Mouse (Mus musculus): Measurements from ENCODE around the gene Coil. TPM values are rescaled to one million over a fixed set of nuclear protein-coding genes. Genes with fewer than 3 reads are reported as not detected.

Gene Coil
- polyA plus RNA-seq, 1 experiment from 2014 or later = 5.9 TPM

- WGBS = 3% methylated on average over 34 of the region's 34 CpGs
- TF ChIP-seq CTCF (IDR thresholded peaks at IDR 0.05; ENCODE audit: low read depth) = peak; percentile 91
- no peak for TF ChIP-seq EP300 (optimal IDR thresholded peaks at IDR 0.05)
- DNase-seq (ENCODE audit: low spot score) = peak; percentile 98
Measured at GRCm38 (mm10) chr11:88955217-88955969, 14.7 kb upstream of the Coil start, which contains the start of gene Scpep1. Scpep1 (minus strand) TSS chr11:88955465.

GRCm38 (mm10) chr11:88958851-88959250 lies 11.2 kb upstream of the Coil start:
- Histone ChIP-seq H3K27ac (replicated peaks) (no peak overlapping the region), H3K9me3 (ENCODE audit: control insufficient read depth, low read length) (no peaks in the 10 kb centered on the region), H3K27me3 (ENCODE audit: control insufficient read depth, insufficient read depth, low read length) (no peaks in the 10 kb centered on the region), H3K36me3 (ENCODE audit: control insufficient read depth, insufficient read depth, low read length) (no peaks in the 10 kb centered on the region), H3K4me1 (replicated peaks; ENCODE audit: control insufficient read depth, insufficient read depth) (no peaks in the 10 kb centered on the region), H3K4me2 (replicated peaks; ENCODE audit: low read depth) (no peak overlapping the region), H3K9ac (ENCODE audit: low read length) (no peak overlapping the region), H3K4me3 (ENCODE audit: low read depth, low read length) (no peak overlapping the region)
- DNase-seq (ENCODE audit: low spot score) = no peak
- no peak for ATAC-seq (ENCODE audit: low FRiP score, low TSS enrichment)
- 76% methylated on average over 3 of the region's 3 CpGs for WGBS
- TF ChIP-seq EP300 (optimal IDR thresholded peaks at IDR 0.05) (no peak), CTCF (IDR thresholded peaks at IDR 0.05; ENCODE audit: low read depth) (no peak)

More at GRCm38 (mm10) chr11:88955217-88955969, 14.7 kb upstream of the Coil start, which contains the start of gene Scpep1:
- no peaks in the 10 kb centered on the region for H3K9me3 ChIP-seq (ENCODE audit: control insufficient read depth, low read length)
- no peaks in the 10 kb centered on the region for H3K4me1 ChIP-seq (replicated peaks; ENCODE audit: control insufficient read depth, insufficient read depth)
- H3K27ac ChIP-seq (replicated peaks) = peak within 1 kb of the TSS; percentile 81
- H3K4me3 ChIP-seq (ENCODE audit: low read depth, low read length) = peak within 1 kb of the TSS; percentile 52
- peak; percentile 99 for ATAC-seq (ENCODE audit: low FRiP score, low TSS enrichment)
- H3K36me3 ChIP-seq (ENCODE audit: control insufficient read depth, insufficient read depth, low read length) = 0 out of 2 replicates have a peak, but pooled peaks cover 2% of the 10 kb centered on the region
- H3K9ac ChIP-seq (ENCODE audit: low read length) = peak within 1 kb of the TSS; percentile 54
- H3K27me3 ChIP-seq (ENCODE audit: control insufficient read depth, insufficient read depth, low read length) = no peaks in the 10 kb centered on the region
- H3K4me2 ChIP-seq (replicated peaks; ENCODE audit: low read depth) = peak within 1 kb of the TSS; percentile 58

- no peak for TF ChIP-seq EP300 (optimal IDR thresholded peaks at IDR 0.05)
- TF ChIP-seq CTCF (IDR thresholded peaks at IDR 0.05; ENCODE audit: low read depth) = no peak
- Histone ChIP-seq H3K27ac (replicated peaks) (no peak within 1 kb of the TSS), H3K4me3 (ENCODE audit: low read depth, low read length) (no peak within 1 kb of the TSS), H3K4me2 (replicated peaks; ENCODE audit: low read depth) (no peak within 1 kb of the TSS), H3K27me3 (ENCODE audit: control insufficient read depth, insufficient read depth, low read length) (no peaks in the 10 kb centered on the region), H3K4me1 (replicated peaks; ENCODE audit: control insufficient read depth, insufficient read depth) (no peaks in the 10 kb centered on the region), H3K9ac (ENCODE audit: low read length) (no peak within 1 kb of the TSS), H3K36me3 (ENCODE audit: control insufficient read depth, insufficient read depth, low read length) (no peaks in the 10 kb centered on the region), H3K9me3 (ENCODE audit: control insufficient read depth, low read length) (no peaks in the 10 kb centered on the region)
- WGBS = 78% methylated on average over 2 of the region's 3 CpGs
- ATAC-seq (ENCODE audit: low FRiP score, low TSS enrichment) = no peak
- DNase-seq (ENCODE audit: low spot score) = no peak
Measured at GRCm38 (mm10) chr11:88966881-88967361, 3.1 kb upstream of the Coil start, which contains the start of gene Elobl. Elobl (minus strand) TSS chr11:88966931.

- Histone ChIP-seq H3K4me3 (ENCODE audit: low read depth, low read length) (peak overlapping the region; percentile 77), H3K4me2 (replicated peaks; ENCODE audit: low read depth) (peak overlapping the region; percentile 80)
Measured at GRCm38 (mm10) chr11:88973776-88974701, 4.0 kb downstream of the Coil start.

GRCm38 (mm10) chr11:88976320-88976719 lies 6.3 kb downstream of the Coil start:
- Histone ChIP-seq H3K4me2 (replicated peaks; ENCODE audit: low read depth) (no peak overlapping the region), H3K4me1 (replicated peaks; ENCODE audit: control insufficient read depth, insufficient read depth) (no peaks in the 10 kb centered on the region; the same call in 1 of the 2 replicates), H3K4me3 (ENCODE audit: low read depth, low read length) (no peak overlapping the region), H3K27ac (replicated peaks) (no peak overlapping the region), H3K9me3 (ENCODE audit: control insufficient read depth, low read length) (no peaks in the 10 kb centered on the region), H3K27me3 (ENCODE audit: control insufficient read depth, insufficient read depth, low read length) (no peaks in the 10 kb centered on the region), H3K9ac (ENCODE audit: low read length) (no peak overlapping the region), H3K36me3 (ENCODE audit: control insufficient read depth, insufficient read depth, low read length) (no peaks in the 10 kb centered on the region)
- DNase-seq (ENCODE audit: low spot score) (no peak), ATAC-seq (ENCODE audit: low FRiP score, low TSS enrichment) (no peak)
- TF ChIP-seq CTCF (IDR thresholded peaks at IDR 0.05; ENCODE audit: low read depth) (peak; percentile 63), EP300 (optimal IDR thresholded peaks at IDR 0.05) (no peak)
- 98% methylated on average over 2 of the region's 2 CpGs for WGBS

More at GRCm38 (mm10) chr11:88973776-88974701, 4.0 kb downstream of the Coil start:
- Histone ChIP-seq H3K27me3 (ENCODE audit: control insufficient read depth, insufficient read depth, low read length) (no peaks in the 10 kb centered on the region), H3K36me3 (ENCODE audit: control insufficient read depth, insufficient read depth, low read length) (no peaks in the 10 kb centered on the region), H3K9me3 (ENCODE audit: control insufficient read depth, low read length) (no peaks in the 10 kb centered on the region), H3K27ac (replicated peaks) (peak overlapping the region; percentile 82), H3K4me1 (replicated peaks; ENCODE audit: control insufficient read depth, insufficient read depth) (no peaks in the 10 kb centered on the region; the same call in 1 of the 2 replicates), H3K9ac (ENCODE audit: low read length) (peak overlapping the region; percentile 79)
- WGBS = under 1% methylated on average over 56 of the region's 62 CpGs
- ATAC-seq (ENCODE audit: low FRiP score, low TSS enrichment) (peak; percentile 85), DNase-seq (ENCODE audit: low spot score) (peak; percentile 95)
- TF ChIP-seq EP300 (optimal IDR thresholded peaks at IDR 0.05) (peak; percentile 47), CTCF (IDR thresholded peaks at IDR 0.05; ENCODE audit: low read depth) (peak; percentile 92)

Measured in stomach, postnatal 0 days (tissue).